Mouse (Mus musculus): ENCODE data around the gene Zdhhc25. TPM values are rescaled to one million over a fixed set of nuclear protein-coding genes. Genes with fewer than 3 reads are reported as not detected.

The Zdhhc25 gene
- polyA plus RNA-seq, 1 experiment: not detected

GRCm38 (mm10) chr15:88603091-88603732, 3.1 kb downstream of the Zdhhc25 start:
- no peak for TF ChIP-seq POLR2A (IDR thresholded peaks at IDR 0.05; ENCODE audit: borderline replicate concordance, low read depth, low read length)
- no peak for TF ChIP-seq CTCF (IDR thresholded peaks at IDR 0.05; ENCODE audit: low read depth, low read length)
- no peak overlapping the region for H3K4me3 ChIP-seq (ENCODE audit: insufficient read depth, low read length)
- no peaks in the 10 kb centered on the region for H3K4me1 ChIP-seq (ENCODE audit: control insufficient read depth, insufficient read depth, low read length)
- no peak overlapping the region for H3K27ac ChIP-seq (ENCODE audit: insufficient read depth, low read depth, low read length)

DNA sequence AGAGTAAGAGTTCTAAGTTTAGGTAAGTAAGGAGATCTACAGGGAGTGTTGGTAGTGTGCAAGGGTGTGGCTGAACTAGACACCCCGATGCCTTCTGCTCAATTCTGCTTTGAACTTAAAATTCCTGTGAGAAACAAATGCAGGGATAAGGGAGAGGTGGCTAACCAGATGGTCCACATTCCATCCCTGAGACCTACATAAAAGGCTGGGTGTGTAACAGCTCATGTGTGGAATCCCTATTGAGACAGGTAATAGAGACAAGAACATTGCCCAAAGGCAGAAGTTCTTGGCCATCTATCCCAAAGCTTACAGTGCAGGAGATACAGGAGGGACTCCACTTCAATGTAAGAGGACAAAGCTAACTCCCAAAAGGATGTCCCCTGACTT, 3.6 kb downstream of the Zdhhc25 start:
- H3K4me1 ChIP-seq (ENCODE audit: control insufficient read depth, insufficient read depth, low read length): no peaks in the 10 kb centered on the region
- no peak for TF ChIP-seq CTCF (IDR thresholded peaks at IDR 0.05; ENCODE audit: low read depth, low read length)
- TF ChIP-seq POLR2A (IDR thresholded peaks at IDR 0.05; ENCODE audit: borderline replicate concordance, low read depth, low read length): no peak
- H3K27ac ChIP-seq (ENCODE audit: insufficient read depth, low read depth, low read length): no peak overlapping the region
- no peak overlapping the region for H3K4me3 ChIP-seq (ENCODE audit: insufficient read depth, low read length)

- Histone ChIP-seq H3K27ac (ENCODE audit: insufficient read depth, low read depth, low read length) (no peak overlapping the region), H3K4me1 (ENCODE audit: control insufficient read depth, insufficient read depth, low read length) (no peaks in the 10 kb centered on the region), H3K4me3 (ENCODE audit: insufficient read depth, low read length) (no peak overlapping the region)
- no peak for TF ChIP-seq CTCF (IDR thresholded peaks at IDR 0.05; ENCODE audit: low read depth, low read length)
- TF ChIP-seq POLR2A (IDR thresholded peaks at IDR 0.05; ENCODE audit: borderline replicate concordance, low read depth, low read length): no peak
These were observed 4.7 kb downstream of the Zdhhc25 start for GRCm38 (mm10) chr15:88604669-88605414.

DNA sequence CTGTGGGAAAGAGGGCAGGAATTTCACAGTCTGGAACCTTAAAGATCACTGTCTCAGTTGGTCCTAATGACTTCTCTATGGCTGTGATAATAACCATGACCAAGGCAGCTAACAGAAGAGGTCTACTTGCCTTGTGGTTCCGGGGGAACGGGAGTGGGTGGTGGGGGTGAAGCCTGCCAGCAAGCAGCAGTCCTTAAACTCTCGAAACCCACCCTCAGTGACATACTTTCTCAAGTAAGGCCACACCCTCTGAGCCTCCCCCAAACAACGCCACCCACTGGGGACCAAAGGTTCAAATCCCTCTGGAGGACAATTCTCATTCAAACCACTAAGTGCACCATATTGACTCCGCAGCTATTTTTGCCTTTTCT, 5.3 kb downstream of the Zdhhc25 start:
- TF ChIP-seq CTCF (IDR thresholded peaks at IDR 0.05; ENCODE audit: low read depth, low read length) (no peak), POLR2A (IDR thresholded peaks at IDR 0.05; ENCODE audit: borderline replicate concordance, low read depth, low read length) (no peak)
- Histone ChIP-seq H3K27ac (ENCODE audit: insufficient read depth, low read depth, low read length) (no peak overlapping the region), H3K4me1 (ENCODE audit: control insufficient read depth, insufficient read depth, low read length) (no peaks in the 10 kb centered on the region)

GRCm38 (mm10) chr15:88617125-88617524, 17.0 kb downstream of the Zdhhc25 start:
- no peak for TF ChIP-seq CTCF (IDR thresholded peaks at IDR 0.05; ENCODE audit: low read depth, low read length)
- no peak for TF ChIP-seq POLR2A (IDR thresholded peaks at IDR 0.05; ENCODE audit: borderline replicate concordance, low read depth, low read length)
- Histone ChIP-seq H3K4me1 (ENCODE audit: control insufficient read depth, insufficient read depth, low read length) (no peaks in the 10 kb centered on the region), H3K4me3 (ENCODE audit: insufficient read depth, low read length) (no peak overlapping the region), H3K27ac (ENCODE audit: insufficient read depth, low read depth, low read length) (no peak overlapping the region)

More for the DNA sequence above, 5.3 kb downstream of the Zdhhc25 start:
- no peak overlapping the region for H3K4me3 ChIP-seq (ENCODE audit: insufficient read depth, low read length)

GRCm38 (mm10) chr15:88618008-88618773, 18.1 kb downstream of the Zdhhc25 start:
- no peak overlapping the region for H3K4me3 ChIP-seq (ENCODE audit: insufficient read depth, low read length)
- no peak overlapping the region for H3K27ac ChIP-seq (ENCODE audit: insufficient read depth, low read depth, low read length)
- TF ChIP-seq CTCF (IDR thresholded peaks at IDR 0.05; ENCODE audit: low read depth, low read length) (no peak), POLR2A (IDR thresholded peaks at IDR 0.05; ENCODE audit: borderline replicate concordance, low read depth, low read length) (no peak)
- no peaks in the 10 kb centered on the region for H3K4me1 ChIP-seq (ENCODE audit: control insufficient read depth, insufficient read depth, low read length)

DNA sequence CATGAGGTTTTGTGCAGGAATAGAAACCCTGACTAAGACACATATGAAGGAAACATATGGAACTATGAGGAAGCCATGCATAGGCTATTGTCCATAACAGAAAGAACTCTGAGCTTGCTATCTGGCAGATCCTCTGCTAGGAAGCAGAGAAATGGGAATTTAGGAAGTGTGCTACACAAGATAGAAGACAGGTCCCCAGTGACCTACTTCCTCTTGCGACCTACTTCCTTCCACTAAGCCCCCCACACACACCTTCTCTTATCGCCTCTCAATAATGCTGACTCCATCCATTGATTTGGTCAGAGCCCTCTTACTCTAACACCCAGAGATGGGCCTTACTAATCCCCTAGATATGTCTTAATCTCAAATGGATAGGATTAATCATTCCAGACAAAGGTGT, 19.9 kb downstream of the Zdhhc25 start:
- H3K4me3 ChIP-seq (ENCODE audit: insufficient read depth, low read length): no peak overlapping the region
- no peaks in the 10 kb centered on the region for H3K4me1 ChIP-seq (ENCODE audit: control insufficient read depth, insufficient read depth, low read length)
- no peak for TF ChIP-seq CTCF (IDR thresholded peaks at IDR 0.05; ENCODE audit: low read depth, low read length)
- no peak for TF ChIP-seq POLR2A (IDR thresholded peaks at IDR 0.05; ENCODE audit: borderline replicate concordance, low read depth, low read length)

GRCm38 (mm10) chr15:88623891-88624290, 23.8 kb downstream of the Zdhhc25 start:
- no peak for TF ChIP-seq CTCF (IDR thresholded peaks at IDR 0.05; ENCODE audit: low read depth, low read length)
- no peak for TF ChIP-seq POLR2A (IDR thresholded peaks at IDR 0.05; ENCODE audit: borderline replicate concordance, low read depth, low read length)
- no peak overlapping the region for H3K4me3 ChIP-seq (ENCODE audit: insufficient read depth, low read length)
- H3K4me1 ChIP-seq (ENCODE audit: control insufficient read depth, insufficient read depth, low read length): no peaks in the 10 kb centered on the region
- H3K27ac ChIP-seq (ENCODE audit: insufficient read depth, low read depth, low read length): no peak overlapping the region

More for the DNA sequence above, 19.9 kb downstream of the Zdhhc25 start:
- H3K27ac ChIP-seq (ENCODE audit: insufficient read depth, low read depth, low read length): no peak overlapping the region

DNA sequence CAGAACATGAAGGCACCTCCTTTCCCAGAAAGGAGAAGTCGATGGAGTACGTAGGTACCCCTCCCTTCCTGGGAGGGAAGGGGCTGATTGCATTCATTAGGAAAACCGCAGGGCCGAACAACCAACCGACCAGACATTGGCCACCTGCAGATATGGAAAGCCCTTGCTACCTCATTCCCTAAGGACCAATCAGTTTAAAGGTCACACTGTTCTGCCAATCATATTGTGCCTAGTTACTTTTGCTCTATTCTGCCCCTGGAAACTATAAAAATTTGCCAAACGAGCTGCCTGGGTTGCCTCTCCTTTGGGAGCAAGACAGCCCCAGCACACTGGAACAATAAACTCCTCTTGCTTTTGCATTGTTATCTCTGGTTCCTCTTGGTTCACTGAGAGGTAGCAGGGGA, 24.8 kb downstream of the Zdhhc25 start:
- Histone ChIP-seq H3K4me1 (ENCODE audit: control insufficient read depth, insufficient read depth, low read length) (no peaks in the 10 kb centered on the region), H3K4me3 (ENCODE audit: insufficient read depth, low read length) (no peak overlapping the region), H3K27ac (ENCODE audit: insufficient read depth, low read depth, low read length) (no peak overlapping the region)
- no peak for TF ChIP-seq POLR2A (IDR thresholded peaks at IDR 0.05; ENCODE audit: borderline replicate concordance, low read depth, low read length)
